Mouse (Mus musculus) midbrain, embryonic 12.5 days (tissue): Measurements from ENCODE around the gene Mdm2. TPM values are rescaled to one million over a fixed set of nuclear protein-coding genes. Genes with fewer than 3 reads are reported as not detected.
A peak's percentile ranks its signal among the peaks of the same experiment; 100 is the strongest.
"Not testable (repeated sequence)": the region's sequence is repeated elsewhere in the genome, so short reads cannot be mapped to it uniquely, and the experiment has no call there.

Experiments
- ATAC-seq: fragments of 200-750 bp; cut with Nextera tagmentation; 2 replicates; pipeline ENCODE4 v1.8.0; 2017; ENCODE audit warnings: low read depth, moderate TSS enrichment, moderate library complexity; ENCODE audit not compliant: low FRiP score
- H3K27ac ChIP-seq: fragments of 300-500 bp; sonication (generic); replicated peaks from 2 replicates; pipeline ENCODE4 v1.5.1; 2016; ENCODE audit warnings: mild to moderate bottlenecking
- H3K27me3 ChIP-seq: fragments of 300-500 bp; sonication (generic); 2 replicates; pipeline ENCODE4 v1.6.1; 2016; ENCODE audit warnings: mild to moderate bottlenecking
- H3K36me3 ChIP-seq: fragments of 300-500 bp; sonication (generic); 2 replicates; pipeline ENCODE4 v1.6.1; 2016
- H3K4me1 ChIP-seq: fragments of 300-500 bp; sonication (generic); 2 replicates; pipeline ENCODE4 v1.6.1; 2016
- H3K4me2 ChIP-seq: fragments of 300-500 bp; sonication (generic); replicated peaks from 2 replicates; pipeline ENCODE4 v1.6.1; 2016; ENCODE audit warnings: mild to moderate bottlenecking, moderate library complexity
- H3K4me3 ChIP-seq: fragments of 300-500 bp; sonication (generic); 2 replicates; pipeline ENCODE4 v1.5.1; 2016; ENCODE audit warnings: mild to moderate bottlenecking
- H3K9ac ChIP-seq: fragments of 300-500 bp; sonication (generic); replicated peaks from 2 replicates; pipeline ENCODE4 v1.6.1; 2016; ENCODE audit warnings: mild to moderate bottlenecking, moderate library complexity
- H3K9me3 ChIP-seq: fragments of 300-500 bp; sonication (generic); 2 replicates; pipeline ENCODE4 v1.6.1; 2016; ENCODE audit warnings: mild to moderate bottlenecking
- WGBS: fragments of 180-500 bp; shearing (Covaris S2); methylation state at CpG from one replicate; pipeline ENCODE4 v1.1.7; 2016; 5-methylcytosine and 5-hydroxymethylcytosine counted together
- polyA plus RNA-seq: library from polyadenylated mRNA; unstranded; fragments of >200 nt; fragmentation: Nextera tagmentation; extraction: Ambion mirVana; gene quantifications from 2 replicates; pipeline ENCODE4 v1.2.1, GENCODE M21; 2016

The Mdm2 gene
- polyA plus RNA-seq, 1 experiment from 2014 or later: 74.5 TPM

- ATAC-seq: peak; percentile 99
- WGBS: 15% methylated on average over 43 of the region's 46 CpGs
- Histone ChIP-seq H3K9me3 (no peaks in the 10 kb centered on the region), H3K4me1 (peaks cover 23% of the 10 kb centered on the region), H3K4me3 (peak within 1 kb of the TSS; percentile 63), H3K27ac (peak within 1 kb of the TSS; percentile 60), H3K27me3 (no peaks in the 10 kb centered on the region), H3K9ac (peak within 1 kb of the TSS; percentile 71), H3K36me3 (peaks cover 28% of the 10 kb centered on the region), H3K4me2 (peak within 1 kb of the TSS; percentile 77)
These were observed 35.8 kb upstream of the Mdm2 start, which contains the start of gene Slc35e3 for GRCm38 (mm10) chr10:117746297-117746883. Gene Slc35e3, minus strand, starts transcription at chr10:117746365.

GRCm38 (mm10) chr10:117745570-117746296, 35.2 kb upstream of the Mdm2 start:
- 2% methylated on average over 14 of the region's 46 CpGs for WGBS
- Histone ChIP-seq H3K4me2 (peak overlapping the region; percentile 77), H3K4me1 (peaks cover 23% of the 10 kb centered on the region), H3K27ac (peak overlapping the region; percentile 60; the same call in 1 of the 2 replicates), H3K36me3 (peaks cover 27% of the 10 kb centered on the region), H3K9ac (peak overlapping the region; percentile 71), H3K4me3 (peak overlapping the region; percentile 63)
- H3K27me3 ChIP-seq, H3K9me3 ChIP-seq: not testable (repeated sequence)
- ATAC-seq: peak; percentile 1

- Histone ChIP-seq H3K9me3 (no peaks in the 10 kb centered on the region), H3K9ac (no peak overlapping the region), H3K36me3 (peaks cover 29% of the 10 kb centered on the region), H3K4me1 (peaks cover 23% of the 10 kb centered on the region), H3K27me3 (no peaks in the 10 kb centered on the region), H3K27ac (no peak overlapping the region), H3K4me3 (no peak overlapping the region), H3K4me2 (peak overlapping the region; percentile 77; the same call in 1 of the 2 replicates)
- ATAC-seq: no peak
- 84% methylated on average over 4 of the region's 4 CpGs for WGBS
These were observed 33.4 kb upstream of the Mdm2 start for GRCm38 (mm10) chr10:117743917-117744316.

- ATAC-seq: no peak
These were observed 32.6 kb upstream of the Mdm2 start for GRCm38 (mm10) chr10:117743182-117743581.

GRCm38 (mm10) chr10:117742618-117743017, 32.1 kb upstream of the Mdm2 start:
- H3K27me3 ChIP-seq: no peaks in the 10 kb centered on the region
- peaks cover 23% of the 10 kb centered on the region for H3K4me1 ChIP-seq
- H3K9me3 ChIP-seq: no peaks in the 10 kb centered on the region
- H3K4me3 ChIP-seq: no peak overlapping the region
- H3K4me2 ChIP-seq: no peak overlapping the region
- no peak overlapping the region for H3K27ac ChIP-seq
- no peak overlapping the region for H3K9ac ChIP-seq
- 91% methylated on average over 4 of the region's 4 CpGs for WGBS
- ATAC-seq: no peak
- peaks cover 36% of the 10 kb centered on the region for H3K36me3 ChIP-seq

More at GRCm38 (mm10) chr10:117743182-117743581, 32.6 kb upstream of the Mdm2 start:
- H3K4me1 ChIP-seq: peaks cover 23% of the 10 kb centered on the region
- no peak overlapping the region for H3K4me2 ChIP-seq
- H3K27me3 ChIP-seq: no peaks in the 10 kb centered on the region
- H3K4me3 ChIP-seq: no peak overlapping the region
- H3K9me3 ChIP-seq: no peaks in the 10 kb centered on the region
- no peak overlapping the region for H3K9ac ChIP-seq
- WGBS: 90% methylated on average over 2 of the region's 2 CpGs
- H3K36me3 ChIP-seq: peaks cover 33% of the 10 kb centered on the region
- H3K27ac ChIP-seq: no peak overlapping the region

GRCm38 (mm10) chr10:117741698-117742475, 31.3 kb upstream of the Mdm2 start:
- peaks cover 23% of the 10 kb centered on the region for H3K4me1 ChIP-seq
- H3K27me3 ChIP-seq: no peaks in the 10 kb centered on the region
- H3K4me2 ChIP-seq: no peak overlapping the region
- 90% methylated on average over 15 of the region's 15 CpGs for WGBS
- peaks cover 43% of the 10 kb centered on the region for H3K36me3 ChIP-seq
- no peak overlapping the region for H3K27ac ChIP-seq
- H3K4me3 ChIP-seq: no peak overlapping the region
- no peak overlapping the region for H3K9ac ChIP-seq
- H3K9me3 ChIP-seq: no peaks in the 10 kb centered on the region
- ATAC-seq: no peak

- Histone ChIP-seq H3K27me3 (no peaks in the 10 kb centered on the region), H3K36me3 (peaks cover 53% of the 10 kb centered on the region), H3K9ac (no peak overlapping the region), H3K27ac (no peak overlapping the region), H3K4me2 (no peak overlapping the region), H3K4me1 (peaks cover 23% of the 10 kb centered on the region), H3K9me3 (no peaks in the 10 kb centered on the region), H3K4me3 (no peak overlapping the region)
- WGBS: 89% methylated on average over 9 of the region's 9 CpGs
- ATAC-seq: no peak
These were observed 30.4 kb upstream of the Mdm2 start for GRCm38 (mm10) chr10:117740921-117741320.

GRCm38 (mm10) chr10:117740171-117740570, 29.6 kb upstream of the Mdm2 start:
- no peak overlapping the region for H3K9ac ChIP-seq
- no peak overlapping the region for H3K4me3 ChIP-seq
- no peaks in the 10 kb centered on the region for H3K27me3 ChIP-seq
- no peak overlapping the region for H3K27ac ChIP-seq
- H3K36me3 ChIP-seq: peaks cover 53% of the 10 kb centered on the region
- 97% methylated on average over 10 of the region's 10 CpGs for WGBS
- H3K4me1 ChIP-seq: peaks cover 19% of the 10 kb centered on the region
- ATAC-seq: no peak
- no peak overlapping the region for H3K4me2 ChIP-seq
- H3K9me3 ChIP-seq: no peaks in the 10 kb centered on the region

GRCm38 (mm10) chr10:117739648-117739948, 29.0 kb upstream of the Mdm2 start:
- 95% methylated on average over 6 of the region's 6 CpGs for WGBS
- Histone ChIP-seq H3K9me3 (no peaks in the 10 kb centered on the region), H3K27ac (no peak overlapping the region), H3K4me2 (no peak overlapping the region), H3K4me3 (no peak overlapping the region), H3K36me3 (peaks cover 53% of the 10 kb centered on the region), H3K9ac (no peak overlapping the region), H3K27me3 (no peaks in the 10 kb centered on the region), H3K4me1 (peaks cover 13% of the 10 kb centered on the region)
- no peak for ATAC-seq

GRCm38 (mm10) chr10:117738928-117739647, 28.5 kb upstream of the Mdm2 start:
- no peak overlapping the region for H3K4me3 ChIP-seq
- ATAC-seq: no peak
- H3K27me3 ChIP-seq: no peaks in the 10 kb centered on the region
- peaks cover 53% of the 10 kb centered on the region for H3K36me3 ChIP-seq
- H3K4me2 ChIP-seq: no peak overlapping the region
- H3K4me1 ChIP-seq: peaks cover 8% of the 10 kb centered on the region
- no peak overlapping the region for H3K27ac ChIP-seq
- H3K9ac ChIP-seq: no peak overlapping the region
- no peaks in the 10 kb centered on the region for H3K9me3 ChIP-seq
- WGBS: 90% methylated on average over 15 of the region's 15 CpGs

- no peak overlapping the region for H3K27ac ChIP-seq
- H3K9ac ChIP-seq: no peak overlapping the region
- H3K27me3 ChIP-seq: no peaks in the 10 kb centered on the region
- H3K36me3 ChIP-seq: peaks cover 54% of the 10 kb centered on the region
- 0 out of 2 replicates have a peak, but pooled peaks cover under 1% of the 10 kb centered on the region for H3K4me1 ChIP-seq
- H3K4me2 ChIP-seq: no peak overlapping the region
- no peak overlapping the region for H3K4me3 ChIP-seq
- no peaks in the 10 kb centered on the region for H3K9me3 ChIP-seq
- 83% methylated on average over 13 of the region's 13 CpGs for WGBS
- ATAC-seq: no peak
These were observed 27.8 kb upstream of the Mdm2 start for GRCm38 (mm10) chr10:117738140-117738921.
